Mouse (Mus musculus) ES-E14 (cell line): ENCODE data around the gene Pelo.

Experiments
- MAFK ChIP-seq: IDR thresholded peaks from 2 replicates; pipeline ENCODE4 v1.6.1; 2014; ENCODE audit warnings: mild to moderate bottlenecking, low read depth, low read length, inconsistent platforms; ENCODE audit not compliant: insufficient read depth
- ZNF384 ChIP-seq: IDR thresholded peaks from 2 replicates; pipeline ENCODE4 v1.6.1; 2012; ENCODE audit warnings: low read depth, low read length, inconsistent platforms

DNA sequence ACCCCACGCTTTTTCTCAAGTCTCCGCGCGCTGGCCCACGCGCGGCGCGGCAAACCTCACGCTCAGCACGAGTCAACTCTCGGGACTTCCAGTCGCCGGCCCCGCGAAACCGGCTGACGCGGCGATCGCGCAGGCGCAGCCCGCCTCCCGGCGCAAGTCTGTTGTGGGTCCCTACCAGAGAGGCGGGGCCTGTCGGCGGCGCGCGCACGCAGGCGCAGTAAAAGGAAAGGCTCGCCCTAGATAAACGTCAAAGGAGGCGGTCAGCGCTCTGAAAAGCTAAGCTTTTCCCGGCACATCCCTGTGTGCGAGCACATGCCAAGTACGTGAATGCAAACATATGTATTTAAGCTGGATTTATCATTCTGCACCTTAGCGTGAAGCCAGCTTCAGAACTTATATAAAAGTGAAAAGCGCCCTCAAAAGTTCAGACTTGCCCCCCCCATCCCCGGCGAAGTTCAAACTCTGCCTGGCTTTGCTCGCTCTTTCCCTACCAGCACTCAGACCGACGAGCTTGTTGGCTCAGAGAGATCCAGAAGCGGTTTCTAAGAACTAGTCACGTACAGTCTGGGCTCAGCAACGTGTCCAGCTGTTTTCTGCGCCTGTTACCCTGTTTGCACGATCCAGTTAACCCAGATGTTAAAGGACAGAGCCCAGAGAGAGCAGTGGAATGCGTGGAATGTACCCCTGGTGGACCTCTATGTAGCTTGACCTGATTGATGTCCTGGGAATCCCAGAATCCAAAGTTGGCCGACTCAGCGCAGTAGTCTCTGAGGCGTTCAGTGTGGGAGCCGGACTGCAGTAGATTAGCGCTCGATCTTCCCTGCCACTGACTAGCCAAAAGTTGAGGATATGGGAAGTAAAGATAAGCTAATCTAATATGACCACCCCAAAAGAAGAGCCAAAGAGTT lies at the start of gene Pelo:
- TF ChIP-seq ZNF384 (no peak), MAFK (no peak)
